Mouse (Mus musculus): ENCODE measurements around the gene Doc2a. TPM values are rescaled to one million over a fixed set of nuclear protein-coding genes. Genes with fewer than 3 reads are reported as not detected.

The Doc2a gene
- polyA plus RNA-seq, 1 experiment, result 13.2 TPM

- TF ChIP-seq POLR2A (IDR thresholded peaks at IDR 0.05; ENCODE audit: borderline replicate concordance, extremely low read depth, insufficient read depth, insufficient read length, poor library complexity, severe bottlenecking), result no peak
- no peak for TF ChIP-seq CTCF (IDR thresholded peaks at IDR 0.05; ENCODE audit: borderline replicate concordance, extremely low read depth, insufficient read depth, insufficient read length)
- no peak for DNase-seq (ENCODE audit: low read depth)
Observed at GRCm38 (mm10) chr7:126825403-126825802, 21.8 kb upstream of the Doc2a start.

- TF ChIP-seq CTCF (IDR thresholded peaks at IDR 0.05; ENCODE audit: borderline replicate concordance, extremely low read depth, insufficient read depth, insufficient read length) (no peak), POLR2A (IDR thresholded peaks at IDR 0.05; ENCODE audit: borderline replicate concordance, extremely low read depth, insufficient read depth, insufficient read length, poor library complexity, severe bottlenecking) (no peak)
- no peak for DNase-seq (ENCODE audit: low read depth)
Observed at GRCm38 (mm10) chr7:126825952-126826351, 21.3 kb upstream of the Doc2a start.

GRCm38 (mm10) chr7:126831539-126831938, 15.7 kb upstream of the Doc2a start, which contains the start of gene 4930451I11Rik:
4930451I11Rik (minus strand) TSS chr7:126831639.
- TF ChIP-seq POLR2A (IDR thresholded peaks at IDR 0.05; ENCODE audit: borderline replicate concordance, extremely low read depth, insufficient read depth, insufficient read length, poor library complexity, severe bottlenecking) (no peak), CTCF (IDR thresholded peaks at IDR 0.05; ENCODE audit: borderline replicate concordance, extremely low read depth, insufficient read depth, insufficient read length) (no peak)
- DNase-seq (ENCODE audit: low read depth), result no peak

- peak; percentile 90 for DNase-seq (ENCODE audit: low read depth)
- TF ChIP-seq POLR2A (IDR thresholded peaks at IDR 0.05; ENCODE audit: borderline replicate concordance, extremely low read depth, insufficient read depth, insufficient read length, poor library complexity, severe bottlenecking), result no peak
- TF ChIP-seq CTCF (IDR thresholded peaks at IDR 0.05; ENCODE audit: borderline replicate concordance, extremely low read depth, insufficient read depth, insufficient read length), result peak; percentile 90
Observed at GRCm38 (mm10) chr7:126832036-126832598, 15.1 kb upstream of the Doc2a start.

DNA sequence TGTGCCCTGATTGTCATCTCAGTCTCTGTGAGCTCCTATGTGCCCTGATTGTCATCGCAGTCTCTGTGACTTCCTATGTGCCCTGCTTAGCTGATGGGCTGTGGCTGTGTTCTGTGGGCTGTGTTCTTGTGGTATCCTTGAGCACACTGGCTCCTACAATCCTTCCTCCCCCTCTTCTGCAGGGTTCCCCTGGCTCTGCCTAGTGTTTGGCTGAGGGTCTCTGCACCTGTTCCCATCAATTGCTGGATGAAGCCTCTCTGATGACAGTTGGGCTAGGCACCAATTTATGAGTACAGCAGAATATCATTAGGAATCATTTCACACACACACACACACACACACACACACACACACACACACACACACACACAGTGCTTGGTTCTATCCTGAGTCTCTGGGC, 13.9 kb upstream of the Doc2a start:
- DNase-seq (ENCODE audit: low read depth), result no peak
- no peak for TF ChIP-seq POLR2A (IDR thresholded peaks at IDR 0.05; ENCODE audit: borderline replicate concordance, extremely low read depth, insufficient read depth, insufficient read length, poor library complexity, severe bottlenecking)
- no peak for TF ChIP-seq CTCF (IDR thresholded peaks at IDR 0.05; ENCODE audit: borderline replicate concordance, extremely low read depth, insufficient read depth, insufficient read length)

- TF ChIP-seq POLR2A (IDR thresholded peaks at IDR 0.05; ENCODE audit: borderline replicate concordance, extremely low read depth, insufficient read depth, insufficient read length, poor library complexity, severe bottlenecking), result no peak
- no peak for TF ChIP-seq CTCF (IDR thresholded peaks at IDR 0.05; ENCODE audit: borderline replicate concordance, extremely low read depth, insufficient read depth, insufficient read length)
- no peak for DNase-seq (ENCODE audit: low read depth)
Observed at GRCm38 (mm10) chr7:126843276-126843675, 3.9 kb upstream of the Doc2a start.

DNA sequence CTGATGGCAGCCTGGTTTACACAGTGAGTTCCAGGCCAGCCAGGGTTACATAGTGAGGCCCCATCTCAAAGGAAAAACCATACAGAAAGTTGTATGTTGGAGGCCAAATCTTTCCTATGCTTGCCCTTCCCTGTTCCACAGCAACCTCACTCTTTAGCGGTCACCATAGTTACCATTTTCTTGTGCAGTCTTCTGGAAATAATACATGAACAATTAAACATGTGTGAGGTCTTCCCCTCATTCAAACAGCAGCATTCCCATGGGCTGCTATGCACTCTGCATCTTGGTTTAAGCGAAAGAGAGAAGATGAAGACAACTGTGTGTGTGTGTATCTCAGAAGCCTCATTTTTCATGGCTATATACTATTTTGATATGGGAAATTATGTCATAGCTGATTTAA, 1.7 kb upstream of the Doc2a start:
- DNase-seq (ENCODE audit: low read depth), result peak; percentile 71
- TF ChIP-seq CTCF (IDR thresholded peaks at IDR 0.05; ENCODE audit: borderline replicate concordance, extremely low read depth, insufficient read depth, insufficient read length), result no peak
- TF ChIP-seq POLR2A (IDR thresholded peaks at IDR 0.05; ENCODE audit: borderline replicate concordance, extremely low read depth, insufficient read depth, insufficient read length, poor library complexity, severe bottlenecking), result no peak

DNA sequence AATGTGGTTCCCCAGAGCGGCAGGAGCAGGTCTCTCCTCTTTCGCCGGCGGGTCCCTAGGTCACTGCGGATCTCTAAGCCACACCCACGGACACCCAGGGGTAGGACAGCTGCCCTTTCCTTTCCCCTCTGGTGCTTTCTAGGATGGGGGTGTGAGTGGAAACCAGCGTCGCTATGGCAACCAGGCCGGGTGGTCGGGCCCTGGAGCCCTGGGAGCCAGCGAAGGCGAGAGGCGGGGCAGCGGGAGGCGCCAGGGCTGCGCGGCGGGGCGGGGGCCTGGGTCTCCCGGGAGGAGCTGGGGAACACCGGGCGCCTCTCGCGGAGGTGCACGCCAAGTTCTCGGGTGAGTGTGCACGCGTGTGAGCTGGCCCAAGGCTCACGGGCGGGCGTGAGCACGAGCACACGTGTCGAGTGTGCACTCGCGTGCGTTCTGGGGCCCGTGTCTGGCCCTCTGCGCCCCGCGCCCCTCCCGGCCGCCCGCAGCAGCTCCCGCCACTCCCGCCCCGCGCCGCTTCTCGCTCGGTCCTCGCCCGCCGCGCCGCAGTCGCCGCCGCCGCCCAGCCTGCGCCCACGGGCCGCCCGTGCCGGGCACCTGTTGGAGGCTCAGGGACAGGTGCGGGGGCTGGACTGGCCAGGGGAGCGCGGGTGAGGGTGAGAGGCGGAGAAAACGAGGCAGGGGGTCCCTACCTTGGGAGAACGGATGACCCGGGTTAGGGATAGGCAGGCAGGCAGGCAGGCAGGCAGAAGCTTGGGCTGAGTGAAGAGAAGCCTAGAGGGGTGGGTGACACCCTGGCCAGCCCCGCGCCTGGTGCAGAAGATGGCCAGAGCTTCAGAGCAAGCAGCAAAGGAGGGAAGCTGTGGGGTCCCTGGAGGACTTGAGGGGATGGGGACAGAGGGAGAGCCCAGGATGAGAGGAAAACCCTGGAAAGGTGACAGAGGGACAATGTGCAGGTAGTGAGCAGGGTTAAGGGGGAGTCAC, 494 bp downstream of the Doc2a start:
- TF ChIP-seq POLR2A (IDR thresholded peaks at IDR 0.05; ENCODE audit: borderline replicate concordance, extremely low read depth, insufficient read depth, insufficient read length, poor library complexity, severe bottlenecking), result no peak
- TF ChIP-seq CTCF (IDR thresholded peaks at IDR 0.05; ENCODE audit: borderline replicate concordance, extremely low read depth, insufficient read depth, insufficient read length), result no peak

GRCm38 (mm10) chr7:126848794-126849193, 1.6 kb downstream of the Doc2a start:
- TF ChIP-seq CTCF (IDR thresholded peaks at IDR 0.05; ENCODE audit: borderline replicate concordance, extremely low read depth, insufficient read depth, insufficient read length) (no peak), POLR2A (IDR thresholded peaks at IDR 0.05; ENCODE audit: borderline replicate concordance, extremely low read depth, insufficient read depth, insufficient read length, poor library complexity, severe bottlenecking) (no peak)
- peak; percentile 31 for DNase-seq (ENCODE audit: low read depth)

More for the DNA sequence above, 494 bp downstream of the Doc2a start:
- DNase-seq (ENCODE audit: low read depth), result peak; percentile 63

- TF ChIP-seq POLR2A (IDR thresholded peaks at IDR 0.05; ENCODE audit: borderline replicate concordance, extremely low read depth, insufficient read depth, insufficient read length, poor library complexity, severe bottlenecking), result no peak
- no peak for TF ChIP-seq CTCF (IDR thresholded peaks at IDR 0.05; ENCODE audit: borderline replicate concordance, extremely low read depth, insufficient read depth, insufficient read length)
Observed at GRCm38 (mm10) chr7:126850161-126850560, 2.9 kb downstream of the Doc2a start.

GRCm38 (mm10) chr7:126851192-126851591, 4.0 kb downstream of the Doc2a start:
- no peak for DNase-seq (ENCODE audit: low read depth)
- no peak for TF ChIP-seq POLR2A (IDR thresholded peaks at IDR 0.05; ENCODE audit: borderline replicate concordance, extremely low read depth, insufficient read depth, insufficient read length, poor library complexity, severe bottlenecking)
- no peak for TF ChIP-seq CTCF (IDR thresholded peaks at IDR 0.05; ENCODE audit: borderline replicate concordance, extremely low read depth, insufficient read depth, insufficient read length)

More at GRCm38 (mm10) chr7:126850161-126850560, 2.9 kb downstream of the Doc2a start:
- no peak for DNase-seq (ENCODE audit: low read depth)

Data from brain, embryonic 14.5 days (tissue).